Mouse (Mus musculus): ENCODE data around the gene Prx. TPM values are rescaled to one million over a fixed set of nuclear protein-coding genes. Genes with fewer than 3 reads are reported as not detected.

The Prx gene
- polyA plus RNA-seq, 1 experiment from 2014 or later = 1.8 TPM

- H3K27ac ChIP-seq (ENCODE audit: low read depth, low read length) = peak overlapping the region; percentile 98
- WGBS = under 1% methylated on average over 53 of the region's 54 CpGs
- peak; percentile 95 for ATAC-seq
- peak overlapping the region; percentile 66 for H3K4me2 ChIP-seq (ENCODE audit: low read length)
- peak overlapping the region; percentile 59 for H3K4me3 ChIP-seq (ENCODE audit: low read length)
- no peaks in the 10 kb centered on the region for H3K36me3 ChIP-seq (ENCODE audit: control insufficient read depth, insufficient read depth, low read length)
- H3K9ac ChIP-seq (ENCODE audit: low read depth, low read length) = peak overlapping the region; percentile 78
- no peaks in the 10 kb centered on the region for H3K9me3 ChIP-seq (ENCODE audit: control insufficient read depth, low read length)
- H3K27me3 ChIP-seq (replicated peaks; ENCODE audit: control insufficient read depth, insufficient read depth, low read length) = no peaks in the 10 kb centered on the region
- H3K4me1 ChIP-seq (ENCODE audit: control insufficient read depth, insufficient read depth, low read depth, low read length) = peaks cover 10% of the 10 kb centered on the region
These were observed 8.9 kb downstream of the Prx start for GRCm38 (mm10) chr7:27507711-27508647.

DNA sequence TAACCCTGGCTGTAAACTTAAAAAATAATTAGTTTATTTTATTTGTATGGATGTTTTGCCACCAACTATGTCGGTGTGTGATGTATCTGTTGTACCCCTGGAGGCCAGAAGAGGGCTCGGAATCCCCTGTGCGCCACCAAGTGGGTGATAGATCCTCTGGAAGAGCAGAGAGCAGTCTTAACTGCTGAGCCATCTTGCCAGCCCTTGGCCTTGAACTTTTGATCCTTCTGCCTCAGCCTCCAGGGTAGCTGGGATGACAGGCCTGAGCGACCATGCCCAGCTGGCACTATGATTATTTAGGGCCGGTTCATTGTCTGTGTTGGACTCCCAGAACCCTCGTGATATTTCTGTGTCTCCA lies 9.5 kb downstream of the Prx start:
- peak; percentile 35 for ATAC-seq
- Histone ChIP-seq H3K4me3 (ENCODE audit: low read length) (peak overlapping the region; percentile 59), H3K36me3 (ENCODE audit: control insufficient read depth, insufficient read depth, low read length) (no peaks in the 10 kb centered on the region), H3K27ac (ENCODE audit: low read depth, low read length) (0 out of 2 replicates have a peak overlapping the region, but pooled peaks have one; percentile 18), H3K4me1 (ENCODE audit: control insufficient read depth, insufficient read depth, low read depth, low read length) (peaks cover 10% of the 10 kb centered on the region), H3K9ac (ENCODE audit: low read depth, low read length) (no peak overlapping the region), H3K9me3 (ENCODE audit: control insufficient read depth, low read length) (no peaks in the 10 kb centered on the region), H3K4me2 (ENCODE audit: low read length) (peak overlapping the region; percentile 66), H3K27me3 (replicated peaks; ENCODE audit: control insufficient read depth, insufficient read depth, low read length) (no peaks in the 10 kb centered on the region)
- WGBS = 26% methylated on average over 6 of the region's 6 CpGs

GRCm38 (mm10) chr7:27510809-27511208 lies 11.7 kb downstream of the Prx start:
- 86% methylated on average over 2 of the region's 2 CpGs for WGBS
- Histone ChIP-seq H3K4me2 (ENCODE audit: low read length) (no peak overlapping the region), H3K4me1 (ENCODE audit: control insufficient read depth, insufficient read depth, low read depth, low read length) (peaks cover 10% of the 10 kb centered on the region), H3K9ac (ENCODE audit: low read depth, low read length) (no peak overlapping the region), H3K27me3 (replicated peaks; ENCODE audit: control insufficient read depth, insufficient read depth, low read length) (no peaks in the 10 kb centered on the region), H3K9me3 (ENCODE audit: control insufficient read depth, low read length) (no peaks in the 10 kb centered on the region), H3K4me3 (ENCODE audit: low read length) (no peak overlapping the region), H3K36me3 (ENCODE audit: control insufficient read depth, insufficient read depth, low read length) (no peaks in the 10 kb centered on the region), H3K27ac (ENCODE audit: low read depth, low read length) (no peak overlapping the region)
- ATAC-seq = no peak

GRCm38 (mm10) chr7:27514961-27515360 lies 15.8 kb downstream of the Prx start:
- 78% methylated on average over 9 of the region's 9 CpGs for WGBS
- no peak overlapping the region for H3K4me2 ChIP-seq (ENCODE audit: low read length)
- no peaks in the 10 kb centered on the region for H3K27me3 ChIP-seq (replicated peaks; ENCODE audit: control insufficient read depth, insufficient read depth, low read length)
- H3K9ac ChIP-seq (ENCODE audit: low read depth, low read length) = no peak overlapping the region
- H3K27ac ChIP-seq (ENCODE audit: low read depth, low read length) = no peak overlapping the region
- no peaks in the 10 kb centered on the region for H3K36me3 ChIP-seq (ENCODE audit: control insufficient read depth, insufficient read depth, low read length)
- no peaks in the 10 kb centered on the region for H3K9me3 ChIP-seq (ENCODE audit: control insufficient read depth, low read length)
- no peaks in the 10 kb centered on the region for H3K4me1 ChIP-seq (ENCODE audit: control insufficient read depth, insufficient read depth, low read depth, low read length)
- no peak for ATAC-seq
- no peak overlapping the region for H3K4me3 ChIP-seq (ENCODE audit: low read length)

DNA sequence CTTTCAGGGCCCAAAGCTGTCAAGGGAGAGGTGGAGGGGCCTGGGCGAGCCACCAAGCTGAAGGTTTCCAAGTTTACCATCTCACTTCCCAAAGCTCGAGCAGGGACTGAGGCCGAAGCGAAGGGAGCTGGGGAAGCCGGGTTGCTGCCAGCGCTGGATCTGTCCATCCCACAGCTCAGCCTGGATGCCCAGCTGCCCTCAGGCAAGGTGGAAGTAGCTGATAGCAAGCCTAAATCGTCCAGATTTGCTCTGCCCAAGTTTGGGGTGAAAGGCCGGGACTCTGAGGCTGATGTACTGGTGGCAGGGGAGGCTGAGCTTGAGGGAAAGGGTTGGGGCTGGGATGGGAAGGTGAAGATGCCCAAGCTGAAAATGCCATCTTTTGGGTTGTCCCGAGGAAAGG lies 19.2 kb downstream of the Prx start:
- no peaks in the 10 kb centered on the region for H3K9me3 ChIP-seq (ENCODE audit: control insufficient read depth, low read length)
- no peak overlapping the region for H3K4me3 ChIP-seq (ENCODE audit: low read length)
- no peaks in the 10 kb centered on the region for H3K27me3 ChIP-seq (replicated peaks; ENCODE audit: control insufficient read depth, insufficient read depth, low read length)
- no peaks in the 10 kb centered on the region for H3K36me3 ChIP-seq (ENCODE audit: control insufficient read depth, insufficient read depth, low read length)
- no peaks in the 10 kb centered on the region for H3K4me1 ChIP-seq (ENCODE audit: control insufficient read depth, insufficient read depth, low read depth, low read length)
- ATAC-seq = no peak
- H3K4me2 ChIP-seq (ENCODE audit: low read length) = no peak overlapping the region
- 89% methylated on average over 9 of the region's 9 CpGs for WGBS
- H3K27ac ChIP-seq (ENCODE audit: low read depth, low read length) = no peak overlapping the region
- H3K9ac ChIP-seq (ENCODE audit: low read depth, low read length) = no peak overlapping the region; the same call in 1 of the 2 replicates

- Histone ChIP-seq H3K4me1 (ENCODE audit: control insufficient read depth, insufficient read depth, low read depth, low read length) (no peaks in the 10 kb centered on the region), H3K36me3 (ENCODE audit: control insufficient read depth, insufficient read depth, low read length) (no peaks in the 10 kb centered on the region), H3K27me3 (replicated peaks; ENCODE audit: control insufficient read depth, insufficient read depth, low read length) (no peaks in the 10 kb centered on the region), H3K9ac (ENCODE audit: low read depth, low read length) (no peak overlapping the region), H3K27ac (ENCODE audit: low read depth, low read length) (no peak overlapping the region), H3K4me2 (ENCODE audit: low read length) (no peak overlapping the region), H3K9me3 (ENCODE audit: control insufficient read depth, low read length) (no peaks in the 10 kb centered on the region), H3K4me3 (ENCODE audit: low read length) (no peak overlapping the region)
- no peak for ATAC-seq
These were observed 21.0 kb downstream of the Prx start for GRCm38 (mm10) chr7:27520104-27520503.

- 89% methylated on average over 1 of the region's 1 CpGs for WGBS
- no peak overlapping the region for H3K27ac ChIP-seq (ENCODE audit: low read depth, low read length)
- H3K4me1 ChIP-seq (ENCODE audit: control insufficient read depth, insufficient read depth, low read depth, low read length) = no peaks in the 10 kb centered on the region
- H3K4me3 ChIP-seq (ENCODE audit: low read length) = no peak overlapping the region
- no peaks in the 10 kb centered on the region for H3K27me3 ChIP-seq (replicated peaks; ENCODE audit: control insufficient read depth, insufficient read depth, low read length)
- no peak for ATAC-seq
- no peak overlapping the region for H3K4me2 ChIP-seq (ENCODE audit: low read length)
- H3K9ac ChIP-seq (ENCODE audit: low read depth, low read length) = no peak overlapping the region
- H3K9me3 ChIP-seq (ENCODE audit: control insufficient read depth, low read length) = no peaks in the 10 kb centered on the region
- H3K36me3 ChIP-seq (ENCODE audit: control insufficient read depth, insufficient read depth, low read length) = no peaks in the 10 kb centered on the region
These were observed 21.5 kb downstream of the Prx start for GRCm38 (mm10) chr7:27520599-27520998.

- no peaks in the 10 kb centered on the region for H3K36me3 ChIP-seq (ENCODE audit: control insufficient read depth, insufficient read depth, low read length)
- 57% methylated on average over 5 of the region's 5 CpGs for WGBS
These were observed 23.8 kb downstream of the Prx start, which contains the start of gene Hipk4 for GRCm38 (mm10) chr7:27522967-27523366. TSS of gene Hipk4 (plus strand) at chr7:27523267.

GRCm38 (mm10) chr7:27523805-27524204 lies 24.7 kb downstream of the Prx start:
- WGBS = 94% methylated on average over 13 of the region's 13 CpGs
- Histone ChIP-seq H3K9ac (ENCODE audit: low read depth, low read length) (no peak overlapping the region), H3K9me3 (ENCODE audit: control insufficient read depth, low read length) (no peaks in the 10 kb centered on the region), H3K4me1 (ENCODE audit: control insufficient read depth, insufficient read depth, low read depth, low read length) (no peaks in the 10 kb centered on the region), H3K4me2 (ENCODE audit: low read length) (no peak overlapping the region), H3K4me3 (ENCODE audit: low read length) (no peak overlapping the region), H3K27ac (ENCODE audit: low read depth, low read length) (no peak overlapping the region), H3K27me3 (replicated peaks; ENCODE audit: control insufficient read depth, insufficient read depth, low read length) (no peaks in the 10 kb centered on the region), H3K36me3 (ENCODE audit: control insufficient read depth, insufficient read depth, low read length) (no peaks in the 10 kb centered on the region)
- no peak for ATAC-seq

More at GRCm38 (mm10) chr7:27522967-27523366, 23.8 kb downstream of the Prx start, which contains the start of gene Hipk4:
- Histone ChIP-seq H3K4me2 (ENCODE audit: low read length) (no peak within 1 kb of the TSS), H3K9ac (ENCODE audit: low read depth, low read length) (no peak within 1 kb of the TSS), H3K27ac (ENCODE audit: low read depth, low read length) (no peak within 1 kb of the TSS), H3K4me1 (ENCODE audit: control insufficient read depth, insufficient read depth, low read depth, low read length) (no peaks in the 10 kb centered on the region), H3K27me3 (replicated peaks; ENCODE audit: control insufficient read depth, insufficient read depth, low read length) (no peaks in the 10 kb centered on the region), H3K4me3 (ENCODE audit: low read length) (no peak within 1 kb of the TSS), H3K9me3 (ENCODE audit: control insufficient read depth, low read length) (no peaks in the 10 kb centered on the region)
- no peak for ATAC-seq

Measured in hindbrain, embryonic 16.5 days (tissue).